Mouse (Mus musculus) heart, embryonic 14.5 days (tissue): ENCODE results near the gene Casd1. TPM values are rescaled to one million over a fixed set of nuclear protein-coding genes. Genes with fewer than 3 reads are reported as not detected.

ENCODE experiments used
- ATAC-seq: fragments of 200-750 bp; cut with Nextera tagmentation; 2 replicates; pipeline ENCODE4 v1.8.0; 2017; ENCODE audit warnings: low read depth, moderate TSS enrichment; ENCODE audit not compliant: insufficient number of reproducible peaks, insufficient read depth, low FRiP score
- H3K27ac ChIP-seq, 2 experiments: fragments of 200-500 bp in 1 of 2; fragments of 300-500 bp in 1 of 2; sonication (generic) in 1 of 2; replicated peaks in 1 of 2; 2 replicates each; pipeline ENCODE4 v1.5.1; 2012 to 2014; ENCODE audit warnings: low read depth in 2 of 2, low read length in 2 of 2, control low read depth in 1 of 2, mild to moderate bottlenecking in 1 of 2, mixed read lengths in 1 of 2; ENCODE audit not compliant: control insufficient read depth in 1 of 2, insufficient read depth in 1 of 2
- H3K27me3 ChIP-seq: fragments of 300-500 bp; sonication (generic); 2 replicates; pipeline ENCODE4 v1.6.1; 2014; ENCODE audit warnings: mild to moderate bottlenecking, low read length, control low read depth; ENCODE audit not compliant: control insufficient read depth, insufficient read depth
- H3K36me3 ChIP-seq: fragments of 300-500 bp; sonication (generic); 2 replicates; pipeline ENCODE4 v1.6.1; 2014; ENCODE audit warnings: mild to moderate bottlenecking, control low read depth, low read length, mixed read lengths; ENCODE audit not compliant: control insufficient read depth, insufficient read depth
- H3K4me1 ChIP-seq, 2 experiments: fragments of 200-500 bp in 1 of 2; fragments of 300-500 bp in 1 of 2; sonication (generic) in 1 of 2; 2 replicates each; pipeline ENCODE4 v1.6.1; 2012 to 2014; ENCODE audit warnings: low read length in 2 of 2, control low read depth in 1 of 2, mixed read lengths in 1 of 2; ENCODE audit not compliant: control insufficient read depth in 2 of 2, insufficient read depth in 2 of 2
- H3K4me2 ChIP-seq: fragments of 300-500 bp; sonication (generic); 2 replicates; pipeline ENCODE4 v1.6.1; 2014; ENCODE audit warnings: mild to moderate bottlenecking, low read length
- H3K4me3 ChIP-seq, 2 experiments: fragments of 200-500 bp in 1 of 2; fragments of 300-500 bp in 1 of 2; sonication (generic) in 1 of 2; 2 replicates each; pipeline ENCODE4 v1.5.1; 2012 to 2014; ENCODE audit warnings: low read length in 2 of 2, mild to moderate bottlenecking in 2 of 2, control low read depth in 1 of 2, low read depth in 1 of 2, moderate library complexity in 1 of 2; ENCODE audit not compliant: control insufficient read depth in 1 of 2, insufficient read depth in 1 of 2
- H3K9ac ChIP-seq: fragments of 300-500 bp; sonication (generic); 2 replicates; pipeline ENCODE4 v1.6.1; 2014; ENCODE audit warnings: mild to moderate bottlenecking, low read length
- H3K9me3 ChIP-seq: fragments of 300-500 bp; sonication (generic); 2 replicates; pipeline ENCODE4 v1.6.1; 2016; ENCODE audit warnings: low read length, control low read depth; ENCODE audit not compliant: control insufficient read depth
- WGBS: fragments of 180-500 bp; shearing (Covaris S2); extraction: QIAGEN DNeasy Blood & Tissue Kit; methylation state at CpG from one replicate; pipeline ENCODE4 v1.1.7; 2014; 5-methylcytosine and 5-hydroxymethylcytosine counted together
- polyA plus RNA-seq: library from polyadenylated mRNA; unstranded; fragments of >200 nt; fragmentation: Nextera tagmentation; extraction: Ambion mirVana; gene quantifications from 2 replicates; pipeline ENCODE4 v1.2.1, GENCODE M21; 2014

Gene Casd1
- polyA plus RNA-seq, 1 experiment from 2014 or later, result 40.3 TPM

DNA sequence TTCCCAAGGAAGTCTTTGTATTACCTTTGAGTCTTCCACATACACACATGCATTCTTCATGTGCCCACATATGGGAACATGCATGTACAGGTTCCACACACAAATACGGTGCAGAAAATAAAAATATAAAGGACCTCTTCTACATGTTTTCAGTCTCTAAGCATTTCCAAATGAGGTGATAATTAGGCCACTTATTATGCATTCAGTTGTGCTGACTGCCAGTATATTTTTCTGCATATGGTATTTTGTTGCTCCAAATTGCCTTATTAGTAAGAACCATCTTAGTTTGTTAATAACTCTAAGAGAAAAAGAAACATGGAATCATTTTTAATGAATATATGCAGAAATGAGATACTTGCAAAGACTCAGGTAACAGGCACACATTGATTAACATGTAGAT, 79.3 kb downstream of the Casd1 start:
- Histone ChIP-seq H3K4me2 (no peak overlapping the region), H3K4me3 (no peak overlapping the region), H3K36me3 (peaks cover 3% of the 10 kb centered on the region; the same call in 1 of the 2 replicates), H3K9me3 (no peaks in the 10 kb centered on the region), H3K27ac (no peak overlapping the region), H3K9ac (no peak overlapping the region), H3K4me1 (no peaks in the 10 kb centered on the region), H3K27me3 (no peaks in the 10 kb centered on the region)
- no peak for ATAC-seq
- 91% methylated on average over 1 of the region's 1 CpGs for WGBS

DNA sequence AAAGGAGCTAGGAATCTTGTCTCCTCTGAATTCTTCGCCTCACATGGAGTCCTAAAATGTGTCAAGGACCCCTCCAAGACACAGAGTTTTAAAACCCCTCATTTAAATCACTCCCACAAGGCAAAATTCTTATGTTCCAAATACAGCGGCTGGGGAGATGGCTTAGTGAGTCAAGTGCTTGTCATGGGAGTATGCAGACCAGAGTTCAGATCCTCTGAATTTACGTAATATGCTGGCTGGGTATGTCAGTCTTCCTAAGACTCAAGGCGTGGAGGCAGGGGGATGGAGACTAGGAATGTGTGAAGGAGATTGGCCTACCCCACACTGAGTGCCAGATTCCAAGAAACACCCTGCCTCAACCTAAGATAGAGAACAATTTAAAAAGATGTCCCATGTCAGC, 79.9 kb downstream of the Casd1 start:
- Histone ChIP-seq H3K4me2 (no peak overlapping the region), H3K27me3 (no peaks in the 10 kb centered on the region), H3K9me3 (no peaks in the 10 kb centered on the region), H3K4me1 (no peaks in the 10 kb centered on the region), H3K4me3 (no peak overlapping the region), H3K27ac (no peak overlapping the region), H3K36me3 (peaks cover 3% of the 10 kb centered on the region; the same call in 1 of the 2 replicates), H3K9ac (no peak overlapping the region)
- ATAC-seq, result no peak
- 85% methylated on average over 4 of the region's 4 CpGs for WGBS

DNA sequence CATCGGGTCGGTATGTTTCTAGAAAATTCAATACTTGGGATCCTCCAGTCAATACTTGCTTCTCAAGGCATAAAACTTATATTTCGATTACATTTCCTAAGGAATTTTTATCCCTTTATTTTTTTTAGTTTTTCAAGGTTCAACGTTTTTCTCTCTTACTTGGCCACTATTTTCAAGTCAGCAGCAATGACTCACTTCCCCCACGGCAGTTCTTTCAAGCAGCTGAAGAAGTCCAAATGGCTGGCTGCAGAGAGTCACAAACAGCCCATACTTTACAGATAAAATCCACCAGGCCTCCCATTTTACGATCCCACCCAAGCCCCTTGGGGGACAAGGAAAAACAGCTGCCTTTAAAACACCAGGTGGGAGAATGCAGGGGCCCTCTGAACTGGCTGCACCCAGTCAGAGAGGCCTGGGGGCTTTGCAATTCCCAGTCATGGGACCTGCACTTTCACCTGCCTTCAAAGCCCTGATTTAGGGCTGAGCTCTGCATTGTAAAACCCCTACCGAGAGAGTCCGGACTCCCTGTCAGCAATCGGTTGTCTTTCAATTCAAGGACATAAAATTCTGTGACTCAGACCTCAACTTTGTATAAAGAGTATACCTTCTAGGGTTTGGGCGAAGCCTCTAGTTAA, 84.2 kb downstream of the Casd1 start:
- Histone ChIP-seq H3K27ac (no peak overlapping the region), H3K36me3 (peaks cover 11% of the 10 kb centered on the region), H3K4me1 (no peaks in the 10 kb centered on the region), H3K9ac (no peak overlapping the region), H3K4me3 (no peak overlapping the region), H3K4me2 (no peak overlapping the region), H3K9me3 (no peaks in the 10 kb centered on the region), H3K27me3 (no peaks in the 10 kb centered on the region)
- no peak for ATAC-seq
- WGBS, result 54% methylated on average over 10 of the region's 10 CpGs

DNA sequence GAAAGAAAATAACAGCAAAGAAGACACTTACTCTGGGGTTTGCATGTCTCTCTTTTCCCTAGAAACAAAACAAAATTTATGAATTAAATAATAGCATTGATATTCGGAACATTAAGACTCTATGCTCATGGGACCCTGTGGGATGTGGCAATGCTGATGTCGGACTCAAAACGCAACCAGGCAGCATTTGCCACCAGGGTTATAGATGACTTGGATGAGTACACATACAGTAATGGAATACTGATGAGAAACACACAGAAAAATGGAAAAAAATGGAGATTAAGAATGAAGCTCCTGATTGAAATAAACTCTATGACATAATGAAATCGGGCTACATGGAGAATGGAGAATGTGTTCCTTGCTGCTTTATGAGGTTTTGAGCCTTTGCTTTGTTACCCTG, 89.8 kb downstream of the Casd1 start:
- no peak overlapping the region for H3K9ac ChIP-seq
- no peaks in the 10 kb centered on the region for H3K27me3 ChIP-seq
- H3K4me3 ChIP-seq, result no peak overlapping the region
- H3K4me1 ChIP-seq, result no peaks in the 10 kb centered on the region
- peaks cover 23% of the 10 kb centered on the region for H3K36me3 ChIP-seq
- no peak overlapping the region for H3K4me2 ChIP-seq
- no peak overlapping the region for H3K27ac ChIP-seq
- ATAC-seq, result no peak
- H3K9me3 ChIP-seq, result no peaks in the 10 kb centered on the region
- WGBS, result 90% methylated on average over 4 of the region's 4 CpGs

Other genes with a start within 250 kb of the Casd1 start
- gene Col1a2, start 96.0 kb upstream of the Casd1 start, polyA plus RNA-seq, result 302 and 373 TPM in 2 replicates
- gene Sgce, start 146.4 kb downstream of the Casd1 start, polyA plus RNA-seq, result 47.5 and 52.7 TPM in 2 replicates
- 2.4 and 2.9 TPM in 2 replicates for gene Peg10, start 146.5 kb downstream of the Casd1 start, polyA plus RNA-seq